Mouse (Mus musculus) midbrain, embryonic 14.5 days (tissue): ENCODE measurements at regions not wholly inside any gene's neighbourhood (a gene's known extent, or its start where the extent isn't known, plus 50 kb on each side); places are given as distances from the start of the nearest gene placed in this dataset.

ENCODE experiments used
- ATAC-seq: fragments of 200-750 bp; cut with Nextera tagmentation; 2 replicates; pipeline ENCODE4 v1.8.0; 2017; ENCODE audit warnings: moderate number of reproducible peaks, moderate library complexity; ENCODE audit not compliant: low FRiP score, low TSS enrichment
- DNase-seq: peaks from one replicate; pipeline ENCODE4 v3.0.0-alpha.2; 2015
- H3K27ac ChIP-seq: fragments of 300-500 bp; sonication (generic); replicated peaks from 2 replicates; pipeline ENCODE4 v1.5.1; 2014; ENCODE audit warnings: mild to moderate bottlenecking, low read depth, low read length, moderate library complexity
- H3K27me3 ChIP-seq: fragments of 300-500 bp; sonication (generic); 2 replicates; pipeline ENCODE4 v1.6.1; 2014; ENCODE audit warnings: low read length, control low read depth, mixed read lengths; ENCODE audit not compliant: control insufficient read depth, insufficient read depth
- H3K36me3 ChIP-seq: fragments of 300-500 bp; sonication (generic); 2 replicates; pipeline ENCODE4 v1.6.1; 2014; ENCODE audit warnings: low read length, control low read depth; ENCODE audit not compliant: control insufficient read depth, insufficient read depth
- H3K4me1 ChIP-seq: fragments of 300-500 bp; sonication (generic); 2 replicates; pipeline ENCODE4 v1.6.1; 2014; ENCODE audit warnings: mild to moderate bottlenecking, antibody characterized with exemption, low read length, control low read depth; ENCODE audit not compliant: control insufficient read depth, insufficient read depth
- H3K4me2 ChIP-seq: fragments of 300-500 bp; sonication (generic); 2 replicates; pipeline ENCODE4 v1.6.1; 2014; ENCODE audit warnings: mild to moderate bottlenecking, low read length, moderate library complexity
- H3K4me3 ChIP-seq: fragments of 300-500 bp; sonication (generic); replicated peaks from 2 replicates; pipeline ENCODE4 v1.5.1; 2014; ENCODE audit warnings: low read depth, low read length
- H3K9ac ChIP-seq: fragments of 300-500 bp; sonication (generic); replicated peaks from 2 replicates; pipeline ENCODE4 v1.6.1; 2014; ENCODE audit warnings: mild to moderate bottlenecking, low read length, moderate library complexity
- H3K9me3 ChIP-seq: fragments of 300-500 bp; sonication (generic); 2 replicates; pipeline ENCODE4 v1.6.1; 2016; ENCODE audit warnings: low read length, control low read depth, mixed read lengths; ENCODE audit not compliant: control insufficient read depth
- WGBS: fragments of 180-500 bp; shearing (Covaris S2); extraction: QIAGEN DNeasy Blood & Tissue Kit; methylation state at CpG from one replicate; pipeline ENCODE4 v1.1.7; 2014; 5-methylcytosine and 5-hydroxymethylcytosine counted together

DNA sequence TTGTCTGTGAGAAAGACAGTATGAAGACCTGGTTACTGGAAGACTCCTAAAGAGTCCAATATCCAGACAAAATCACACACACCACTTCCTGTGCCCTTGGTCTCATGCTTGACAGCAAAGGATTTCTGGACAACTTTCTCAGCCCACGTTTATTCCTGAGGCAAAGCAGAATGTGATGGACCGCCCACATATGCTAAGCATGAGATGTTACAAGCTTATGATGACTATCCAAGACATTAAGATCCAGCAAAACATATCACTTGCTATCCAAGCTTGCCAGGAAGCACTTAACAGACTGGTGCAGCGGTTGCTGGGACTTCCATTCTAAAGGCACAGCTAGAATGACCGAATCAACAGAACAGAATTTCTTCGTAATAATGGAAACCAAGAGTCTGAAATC lies 133.6 kb downstream of the Mycn start:
- peaks cover 29% of the 10 kb centered on the region for H3K4me1 ChIP-seq
- H3K4me2 ChIP-seq = no peak overlapping the region
- no peaks in the 10 kb centered on the region for H3K36me3 ChIP-seq
- H3K9me3 ChIP-seq = no peaks in the 10 kb centered on the region
- 94% methylated on average over 5 of the region's 5 CpGs for WGBS
- H3K27ac ChIP-seq = no peak overlapping the region
- no peaks in the 10 kb centered on the region for H3K27me3 ChIP-seq
- no peak overlapping the region for H3K9ac ChIP-seq
- ATAC-seq = no peak
- DNase-seq = no peak
- H3K4me3 ChIP-seq = no peak overlapping the region

GRCm38 (mm10) chr12:12803602-12804001 lies 138.1 kb downstream of the Mycn start:
- H3K9ac ChIP-seq = no peak overlapping the region
- no peak overlapping the region for H3K4me2 ChIP-seq
- H3K4me3 ChIP-seq = no peak overlapping the region
- H3K9me3 ChIP-seq = no peaks in the 10 kb centered on the region
- peaks cover 4% of the 10 kb centered on the region; the same call in 1 of the 2 replicates for H3K4me1 ChIP-seq
- ATAC-seq (no peak), DNase-seq (peak; percentile 33)
- no peak overlapping the region for H3K27ac ChIP-seq
- 45% methylated on average over 2 of the region's 2 CpGs for WGBS
- H3K36me3 ChIP-seq = no peaks in the 10 kb centered on the region
- H3K27me3 ChIP-seq = no peaks in the 10 kb centered on the region

GRCm38 (mm10) chr12:12802396-12802795 lies 139.3 kb downstream of the Mycn start:
- Histone ChIP-seq H3K9ac (no peak overlapping the region), H3K4me2 (no peak overlapping the region), H3K27ac (no peak overlapping the region), H3K36me3 (no peaks in the 10 kb centered on the region), H3K4me3 (no peak overlapping the region), H3K27me3 (no peaks in the 10 kb centered on the region), H3K9me3 (no peaks in the 10 kb centered on the region), H3K4me1 (peaks cover 4% of the 10 kb centered on the region; the same call in 1 of the 2 replicates)
- no peak for DNase-seq
- ATAC-seq = no peak
- WGBS = 4% methylated on average over 11 of the region's 11 CpGs

GRCm38 (mm10) chr12:12801700-12802099 lies 140.0 kb downstream of the Mycn start:
- no peaks in the 10 kb centered on the region for H3K27me3 ChIP-seq
- no peak overlapping the region for H3K27ac ChIP-seq
- peaks cover 4% of the 10 kb centered on the region; the same call in 1 of the 2 replicates for H3K4me1 ChIP-seq
- no peaks in the 10 kb centered on the region for H3K9me3 ChIP-seq
- no peak overlapping the region for H3K9ac ChIP-seq
- ATAC-seq (no peak), DNase-seq (no peak)
- H3K4me3 ChIP-seq = no peak overlapping the region
- H3K36me3 ChIP-seq = no peaks in the 10 kb centered on the region
- H3K4me2 ChIP-seq = no peak overlapping the region
- WGBS = 45% methylated on average over 11 of the region's 11 CpGs

DNA sequence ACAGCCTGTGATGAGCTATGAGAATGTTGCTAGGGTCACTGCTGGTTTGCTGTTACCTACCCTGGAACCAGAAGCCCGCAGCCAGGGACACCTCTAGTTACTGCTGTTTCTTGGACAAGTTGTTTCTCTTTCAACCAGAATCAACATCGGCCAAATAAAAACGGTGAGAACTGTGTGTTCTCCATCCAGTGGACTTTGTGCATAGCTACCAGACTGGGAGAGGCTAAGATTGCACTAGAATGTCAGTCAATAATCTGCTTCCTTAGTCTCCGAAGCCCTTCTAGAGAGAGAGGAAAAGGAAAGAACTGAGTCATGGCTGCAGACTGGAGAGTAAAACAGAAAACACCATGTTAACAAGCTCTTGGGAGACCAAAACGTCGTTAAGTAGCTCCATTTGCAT lies 141.6 kb downstream of the Mycn start:
- no peak overlapping the region for H3K4me2 ChIP-seq
- no peak overlapping the region for H3K27ac ChIP-seq
- DNase-seq = no peak
- H3K4me1 ChIP-seq = peaks cover 4% of the 10 kb centered on the region; the same call in 1 of the 2 replicates
- WGBS = 94% methylated on average over 6 of the region's 6 CpGs
- no peaks in the 10 kb centered on the region for H3K9me3 ChIP-seq
- no peaks in the 10 kb centered on the region for H3K27me3 ChIP-seq
- ATAC-seq = no peak
- H3K36me3 ChIP-seq = no peaks in the 10 kb centered on the region
- no peak overlapping the region for H3K9ac ChIP-seq
- H3K4me3 ChIP-seq = no peak overlapping the region

DNA sequence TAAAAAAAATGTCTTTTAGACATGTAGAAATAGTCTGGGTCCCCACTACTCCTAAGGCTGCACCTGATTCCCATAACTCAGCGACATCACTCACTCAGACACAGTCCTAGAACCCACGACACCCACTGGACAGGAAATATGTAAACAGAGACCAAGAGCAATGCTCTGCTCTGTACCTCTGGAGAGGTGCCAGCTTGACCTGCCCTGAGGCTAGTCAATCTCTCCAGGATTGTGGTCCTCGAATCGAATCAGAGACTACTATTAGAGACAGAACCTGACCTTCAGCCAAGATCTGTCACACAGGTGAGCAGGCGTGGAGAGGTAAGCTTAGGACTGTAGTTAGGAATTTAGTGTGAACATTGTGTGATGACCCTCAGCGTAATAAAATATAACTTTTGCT lies 152.7 kb downstream of the Mycn start:
- no peaks in the 10 kb centered on the region for H3K36me3 ChIP-seq
- no peak for ATAC-seq
- H3K4me3 ChIP-seq = no peak overlapping the region
- peaks cover 18% of the 10 kb centered on the region for H3K4me1 ChIP-seq
- H3K9me3 ChIP-seq = no peaks in the 10 kb centered on the region
- no peak overlapping the region for H3K27ac ChIP-seq
- DNase-seq = no peak
- no peak overlapping the region for H3K9ac ChIP-seq
- peaks cover 17% of the 10 kb centered on the region; the same call in 1 of the 2 replicates for H3K27me3 ChIP-seq
- WGBS = 90% methylated on average over 6 of the region's 6 CpGs
- no peak overlapping the region for H3K4me2 ChIP-seq

DNA sequence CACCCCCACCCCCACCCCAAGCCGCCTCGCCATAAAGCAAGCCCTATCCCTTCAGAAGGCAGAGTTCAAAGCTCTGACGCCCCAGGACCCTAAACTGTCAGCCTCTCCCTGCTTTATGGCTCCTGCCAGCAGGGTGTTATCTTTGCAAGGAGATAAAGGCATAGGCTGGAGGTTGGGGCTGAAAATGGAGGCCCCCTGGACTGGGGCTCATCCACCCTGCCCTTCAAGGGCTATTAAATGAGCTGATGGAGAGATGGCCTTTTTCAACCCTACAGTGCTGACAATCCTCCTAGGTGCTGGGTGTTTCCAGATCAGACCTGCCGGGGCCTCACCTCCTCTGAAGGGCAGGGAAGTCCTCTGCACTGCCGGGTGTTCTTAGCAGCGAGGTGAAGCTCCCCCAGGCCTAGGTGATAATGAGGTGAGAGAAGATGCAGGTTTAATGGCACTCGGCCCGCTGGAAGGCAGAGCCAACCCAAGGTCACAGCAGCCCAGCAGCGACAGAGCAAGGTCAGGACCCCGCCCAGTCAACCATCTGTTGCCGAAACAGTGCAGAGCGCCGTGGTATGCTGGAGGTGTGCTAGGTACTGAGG lies 153.4 kb downstream of the Mycn start:
- Histone ChIP-seq H3K4me1 (peaks cover 22% of the 10 kb centered on the region), H3K4me2 (peak overlapping the region; percentile 49), H3K27me3 (peaks cover 17% of the 10 kb centered on the region; the same call in 1 of the 2 replicates), H3K27ac (no peak overlapping the region), H3K4me3 (no peak overlapping the region), H3K36me3 (no peaks in the 10 kb centered on the region), H3K9ac (peak overlapping the region; percentile 42), H3K9me3 (no peaks in the 10 kb centered on the region)
- no peak for DNase-seq
- no peak; the same call in 1 of the 2 replicates for ATAC-seq
- WGBS = 31% methylated on average over 13 of the region's 13 CpGs

GRCm38 (mm10) chr12:12787608-12788262 lies 154.0 kb downstream of the Mycn start:
- Histone ChIP-seq H3K4me1 (peaks cover 22% of the 10 kb centered on the region), H3K27me3 (peaks cover 17% of the 10 kb centered on the region; the same call in 1 of the 2 replicates), H3K9me3 (no peaks in the 10 kb centered on the region), H3K36me3 (no peaks in the 10 kb centered on the region), H3K27ac (no peak overlapping the region), H3K9ac (peak overlapping the region; percentile 42), H3K4me2 (peak overlapping the region; percentile 49), H3K4me3 (peak overlapping the region; percentile 22; the same call in 1 of the 2 replicates)
- ATAC-seq (no peak), DNase-seq (peak; percentile 40)
- 5% methylated on average over 19 of the region's 19 CpGs for WGBS

DNA sequence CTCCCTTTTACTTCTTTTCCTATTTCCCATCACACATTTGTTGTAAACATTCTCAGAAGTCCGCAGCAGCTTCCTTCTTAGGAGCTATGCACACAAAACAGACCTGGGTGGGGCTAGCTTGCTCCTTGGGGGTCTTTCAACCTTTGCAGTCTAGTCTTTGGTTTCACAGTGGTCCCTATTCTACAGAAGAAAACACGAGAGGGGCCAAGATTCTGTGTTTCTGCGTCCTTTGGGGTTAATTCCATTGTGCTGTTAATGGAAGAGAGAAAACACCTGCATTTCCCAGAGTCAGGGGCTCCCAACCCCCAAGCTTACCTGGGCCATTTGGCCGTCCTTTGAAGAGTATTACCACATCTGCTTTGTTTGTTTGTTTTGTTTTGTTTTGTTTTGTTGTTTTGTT lies 154.6 kb downstream of the Mycn start:
- Histone ChIP-seq H3K9ac (no peak overlapping the region), H3K4me2 (peak overlapping the region; percentile 49; the same call in 1 of the 2 replicates), H3K4me1 (peaks cover 22% of the 10 kb centered on the region), H3K27me3 (peaks cover 17% of the 10 kb centered on the region; the same call in 1 of the 2 replicates), H3K36me3 (no peaks in the 10 kb centered on the region), H3K9me3 (no peaks in the 10 kb centered on the region), H3K4me3 (no peak overlapping the region), H3K27ac (no peak overlapping the region)
- ATAC-seq (no peak), DNase-seq (no peak)
- 33% methylated on average over 4 of the region's 4 CpGs for WGBS
